Mouse (Mus musculus): ENCODE results near the gene Add2.

DNA sequence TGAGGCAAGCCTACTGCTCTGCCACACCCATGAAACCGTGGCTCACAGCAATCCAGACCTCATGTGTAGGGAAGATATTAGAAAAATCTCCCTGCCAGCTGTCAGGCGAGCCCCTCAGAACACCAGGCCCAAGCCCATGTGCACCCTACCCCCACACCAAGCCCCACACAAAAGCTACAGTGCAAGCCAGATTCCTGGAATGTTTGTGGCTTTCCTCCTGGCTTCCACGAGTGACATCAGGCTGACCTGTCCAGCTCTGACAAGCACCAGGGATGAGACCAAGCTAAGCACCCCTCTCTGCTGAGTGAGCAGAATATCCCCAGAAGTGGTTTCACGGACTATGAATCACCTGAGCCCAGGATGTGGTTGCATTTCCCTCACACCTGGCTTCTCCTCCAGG is 120.5 kb downstream of the Add2 start:
- no peak for TF ChIP-seq POLR2A (IDR thresholded peaks at IDR 0.05; ENCODE audit: borderline replicate concordance, extremely low read depth, low read depth, low read length)
- TF ChIP-seq CTCF (IDR thresholded peaks at IDR 0.05; ENCODE audit: insufficient read depth, low read length) = no peak
